Mouse (Mus musculus) megakaryocyte, embryonic 14.5 days (primary cell): ENCODE measurements around the gene H2-T22.

Source experiments
- FLI1 ChIP-seq: IDR thresholded peaks from 2 replicates; pipeline ENCODE4 v1.6.1; 2012; ENCODE audit warnings: low read length, inconsistent platforms, mixed read lengths
- GATA1 ChIP-seq: IDR thresholded peaks from 3 replicates; pipeline ENCODE4 v1.6.1; 2012; ENCODE audit warnings: mixed read lengths, low read length, inconsistent platforms, borderline replicate concordance

GRCm38 (mm10) chr17:36021309-36021708 is 21.2 kb downstream of the H2-T22 start:
- TF ChIP-seq GATA1 (no peak), FLI1 (no peak)
